Mouse (Mus musculus): ENCODE measurements around the gene Spa17. TPM values are rescaled to one million over a fixed set of nuclear protein-coding genes. Genes with fewer than 3 reads are reported as not detected.

The Spa17 gene
- polyA plus RNA-seq, 1 experiment from 2014 or later = 22.2 TPM

Other genes starting within 250 kb of the Spa17 start
- 0.51 TPM in 1 of 2 replicates, not detected in the other for gene Hepacam, start 246.4 kb downstream of the Spa17 start, polyA plus RNA-seq (2016; fragmentation: Nextera tagmentation; extraction: Ambion mirVana)
- gene Robo4, start 211.8 kb downstream of the Spa17 start, polyA plus RNA-seq (2016; fragmentation: Nextera tagmentation; extraction: Ambion mirVana) = 6.6 and 7.7 TPM in 2 replicates
- gene Robo3, start 180.5 kb downstream of the Spa17 start, polyA plus RNA-seq (2016; fragmentation: Nextera tagmentation; extraction: Ambion mirVana) = 29.1 and 148 TPM in 2 replicates
- gene Msantd2, start 124.4 kb downstream of the Spa17 start, polyA plus RNA-seq (2016; fragmentation: Nextera tagmentation; extraction: Ambion mirVana) = 36.8 and 40.0 TPM in 2 replicates
- 31.9 and 34.1 TPM in 2 replicates for gene Esam, start 85.6 kb downstream of the Spa17 start, polyA plus RNA-seq (2016; fragmentation: Nextera tagmentation; extraction: Ambion mirVana)
- gene Vsig2, start 74.5 kb downstream of the Spa17 start, polyA plus RNA-seq (2016; fragmentation: Nextera tagmentation; extraction: Ambion mirVana) = 0.60 and 0.78 TPM in 2 replicates
- gene Nrgn, start 60.8 kb downstream of the Spa17 start, polyA plus RNA-seq (2016; fragmentation: Nextera tagmentation; extraction: Ambion mirVana) = 1.2 and 2.6 TPM in 2 replicates
- gene Siae, start 58.0 kb downstream of the Spa17 start, polyA plus RNA-seq (2016; fragmentation: Nextera tagmentation; extraction: Ambion mirVana) = 6.0 and 8.2 TPM in 2 replicates
- gene Tbrg1, start 43.6 kb upstream of the Spa17 start, polyA plus RNA-seq (2016; fragmentation: Nextera tagmentation; extraction: Ambion mirVana) = 132 and 144 TPM in 2 replicates
- 0.07 and 0.17 TPM in 2 replicates for gene Panx3, start 55.5 kb upstream of the Spa17 start, polyA plus RNA-seq (2016; fragmentation: Nextera tagmentation; extraction: Ambion mirVana)
- gene Olfr160, start 102.5 kb upstream of the Spa17 start, polyA plus RNA-seq (2016; fragmentation: Nextera tagmentation; extraction: Ambion mirVana) = not detected in 2 replicates
- not detected in 2 replicates for gene Olfr874, start 131.4 kb upstream of the Spa17 start, polyA plus RNA-seq (2016; fragmentation: Nextera tagmentation; extraction: Ambion mirVana)
- not detected in 2 replicates for gene Olfr875, start 158.1 kb upstream of the Spa17 start, polyA plus RNA-seq (2016; fragmentation: Nextera tagmentation; extraction: Ambion mirVana)
- not detected in 2 replicates for gene Olfr876, start 189.3 kb upstream of the Spa17 start, polyA plus RNA-seq (2016; fragmentation: Nextera tagmentation; extraction: Ambion mirVana)
- not detected in 2 replicates for gene Olfr877, start 240.5 kb upstream of the Spa17 start, polyA plus RNA-seq (2016; fragmentation: Nextera tagmentation; extraction: Ambion mirVana)